Mouse (Mus musculus) cerebellum, adult 2 months (tissue): ENCODE data around the gene Btg4. TPM values are rescaled to one million over a fixed set of nuclear protein-coding genes. Genes with fewer than 3 reads are reported as not detected.

Source experiments
- DNase-seq, 2 experiments: peaks; one replicate each; pipeline ENCODE4 v3.0.0; 2021
- H3K27ac ChIP-seq: fragments of 200-500 bp; 2 replicates; pipeline ENCODE4 v1.5.1; 2012; ENCODE audit warnings: low read length, control low read depth, inconsistent platforms; ENCODE audit not compliant: insufficient read depth
- H3K27me3 ChIP-seq: fragments of 200-500 bp; 2 replicates; pipeline ENCODE4 v1.6.1; 2012; ENCODE audit warnings: inconsistent platforms, mild to moderate bottlenecking, low read length, moderate library complexity; ENCODE audit not compliant: control insufficient read depth, insufficient read depth
- H3K4me1 ChIP-seq: fragments of 200-500 bp; 2 replicates; pipeline ENCODE4 v1.6.1; 2011; ENCODE audit warnings: low read length; ENCODE audit not compliant: control insufficient read depth, insufficient read depth
- H3K4me3 ChIP-seq: fragments of 200-500 bp; replicated peaks from 2 replicates; pipeline ENCODE3; 2011; ENCODE audit warnings: mild to moderate bottlenecking, low read depth, low read length, control low read depth; ENCODE audit not compliant: insufficient read depth
- CTCF ChIP-seq: fragments of 200-500 bp; IDR thresholded peaks from 2 replicates; pipeline ENCODE4 v1.5.1; 2011; ENCODE audit warnings: low read depth, mild to moderate bottlenecking, control low read depth, low read length, moderate library complexity, borderline replicate concordance; ENCODE audit not compliant: insufficient read depth
- POLR2A ChIP-seq: fragments of 200-500 bp; IDR thresholded peaks from 2 replicates; pipeline ENCODE4 v1.6.1; 2011; ENCODE audit warnings: low read length, control low read depth, borderline replicate concordance; ENCODE audit not compliant: insufficient read depth
- WGBS: fragments of 180-500 bp; shearing (Covaris S2); methylation state at CpG from one replicate; pipeline ENCODE4 v1.1.7; 2018; 5-methylcytosine and 5-hydroxymethylcytosine counted together
- polyA plus RNA-seq: library from polyadenylated mRNA; depleted of rRNA; stranded (reverse); fragments of >200 nt; gene quantifications from 2 replicates; pipeline ENCODE4 v1.2.3, GENCODE M21; 2012; rRNA removed

The Btg4 gene
- not detected in 2 replicates for polyA plus RNA-seq

- no peaks in the 10 kb centered on the region for H3K4me1 ChIP-seq
- WGBS = 88% methylated on average over 2 of the region's 2 CpGs
- no peak for DNase-seq
- no peak within 1 kb of the TSS for H3K4me3 ChIP-seq
- TF ChIP-seq POLR2A (no peak), CTCF (no peak)
- no peaks in the 10 kb centered on the region for H3K27me3 ChIP-seq
- no peak within 1 kb of the TSS for H3K27ac ChIP-seq
These were observed at the start of gene Btg4 for GRCm38 (mm10) chr9:51060601-51061000. Gene Btg4, plus strand, starts transcription at chr9:51060901.

GRCm38 (mm10) chr9:51013644-51014043 is 47.1 kb upstream of the Btg4 start:
- Histone ChIP-seq H3K27me3 (no peaks in the 10 kb centered on the region), H3K4me1 (no peaks in the 10 kb centered on the region), H3K4me3 (no peak overlapping the region), H3K27ac (no peak overlapping the region)
- no peak for TF ChIP-seq POLR2A
- TF ChIP-seq CTCF = no peak
- 98% methylated on average over 1 of the region's 1 CpGs for WGBS
- no peak for DNase-seq

GRCm38 (mm10) chr9:51015732-51016131 is 45.0 kb upstream of the Btg4 start:
- Histone ChIP-seq H3K27ac (no peak overlapping the region), H3K27me3 (no peaks in the 10 kb centered on the region), H3K4me3 (no peak overlapping the region), H3K4me1 (no peaks in the 10 kb centered on the region)
- no peak for DNase-seq
- WGBS = 67% methylated on average over 4 of the region's 4 CpGs
- TF ChIP-seq CTCF = no peak

GRCm38 (mm10) chr9:51019670-51020069 is 41.0 kb upstream of the Btg4 start:
- WGBS = 80% methylated on average over 7 of the region's 7 CpGs
- no peak for TF ChIP-seq POLR2A
- no peak for TF ChIP-seq CTCF
- H3K4me1 ChIP-seq = no peaks in the 10 kb centered on the region
- no peak for DNase-seq
- H3K27ac ChIP-seq = no peak overlapping the region
- no peaks in the 10 kb centered on the region for H3K27me3 ChIP-seq
- H3K4me3 ChIP-seq = no peak overlapping the region

GRCm38 (mm10) chr9:51020351-51020750 is 40.4 kb upstream of the Btg4 start:
- Histone ChIP-seq H3K27me3 (no peaks in the 10 kb centered on the region), H3K27ac (no peak overlapping the region), H3K4me1 (no peaks in the 10 kb centered on the region), H3K4me3 (no peak overlapping the region)
- no peak for DNase-seq
- TF ChIP-seq POLR2A (no peak), CTCF (no peak)
- WGBS = 78% methylated on average over 3 of the region's 3 CpGs

GRCm38 (mm10) chr9:51021123-51021795 is 39.4 kb upstream of the Btg4 start:
- H3K27me3 ChIP-seq = no peaks in the 10 kb centered on the region
- no peaks in the 10 kb centered on the region for H3K4me1 ChIP-seq
- 89% methylated on average over 4 of the region's 4 CpGs for WGBS
- no peak for DNase-seq
- H3K27ac ChIP-seq = no peak overlapping the region
- TF ChIP-seq CTCF (no peak), POLR2A (no peak)
- H3K4me3 ChIP-seq = no peak overlapping the region

GRCm38 (mm10) chr9:51026952-51027351 is 33.7 kb upstream of the Btg4 start:
- Histone ChIP-seq H3K27me3 (no peaks in the 10 kb centered on the region), H3K4me3 (no peak overlapping the region), H3K4me1 (no peaks in the 10 kb centered on the region), H3K27ac (no peak overlapping the region)
- 94% methylated on average over 1 of the region's 1 CpGs for WGBS
- TF ChIP-seq POLR2A (no peak), CTCF (no peak)
- DNase-seq = no peak

- TF ChIP-seq CTCF (no peak), POLR2A (no peak)
- DNase-seq = no peak
- Histone ChIP-seq H3K4me3 (no peak overlapping the region), H3K27me3 (no peaks in the 10 kb centered on the region), H3K4me1 (no peaks in the 10 kb centered on the region), H3K27ac (no peak overlapping the region)
- 68% methylated on average over 1 of the region's 1 CpGs for WGBS
These were observed 30.6 kb upstream of the Btg4 start for GRCm38 (mm10) chr9:51030147-51030546.
